Comparison of ENCODE assay signal across 8 mouse cellular contexts in genomic region chr13:37467795-37468194, GRCm38 (mm10).
DNase-seq lines count a peak whose midpoint lies in the region; ATAC-seq and TF ChIP-seq lines count a peak whose summit lies in the region.

No protein-coding gene starts in this region.

- H3K4me1 ChIP-seq in intestine, embryonic 14.5 days (replicated peaks; ENCODE audit: control insufficient read depth, insufficient read depth, low read length), result peaks cover 13% of the 10 kb centered on the region
- H3K4me1 ChIP-seq in limb, embryonic 11.5 days (ENCODE audit: control insufficient read depth, insufficient read depth, low read length), result 0 out of 2 replicates have a peak, but pooled peaks cover 2% of the 10 kb centered on the region

- H3K9ac ChIP-seq in intestine, embryonic 14.5 days (ENCODE audit: low read length), result no peak overlapping the region
- no peak overlapping the region for H3K9ac ChIP-seq in limb, embryonic 11.5 days (ENCODE audit: low read length)

- H3K36me3 ChIP-seq in intestine, embryonic 14.5 days (ENCODE audit: control insufficient read depth, insufficient read depth, low read length), result no peaks in the 10 kb centered on the region
- H3K36me3 ChIP-seq in limb, embryonic 11.5 days (ENCODE audit: control insufficient read depth, insufficient read depth, low read length), result no peaks in the 10 kb centered on the region

- TF ChIP-seq CTCF in left cerebral cortex, adult 2 months (IDR thresholded peaks at IDR 0.05), result peak; percentile 66

- peak; percentile 63 to 64 for DNase-seq in left cerebral cortex, adult 2 months (ENCODE audit: extremely low spot score in 1 of 2, low spot score in 2 of 2)
- no peak for DNase-seq in left cerebral cortex, adult 11 months (ENCODE audit: low spot score)
- peak; percentile 87 to 90 for DNase-seq in cerebellum, postnatal 10 days
- peak; percentile 63 for DNase-seq in gastrocnemius, postnatal 14 days
- no peak for DNase-seq in intestine, embryonic 14.5 days (ENCODE audit: low spot score)
- DNase-seq in limb, embryonic 11.5 days (ENCODE audit: low spot score), result peak; percentile 79
- peak; percentile 45 for DNase-seq in neural tube, embryonic 10.5 days (ENCODE audit: extremely low spot score, low spot score)
- DNase-seq in thymus, postnatal 14 days, result peak; percentile 80

- ATAC-seq in intestine, embryonic 14.5 days (replicated peaks; ENCODE audit: low FRiP score, low TSS enrichment, low read depth), result no peak
- ATAC-seq in limb, embryonic 11.5 days (ENCODE audit: insufficient number of reproducible peaks, low FRiP score, low TSS enrichment, low read depth), result no peak

- WGBS in intestine, embryonic 14.5 days, result 12% methylated on average over 8 of the region's 8 CpGs
- WGBS in limb, embryonic 11.5 days, result 11% methylated on average over 8 of the region's 8 CpGs

- H3K9me3 ChIP-seq in intestine, embryonic 14.5 days (ENCODE audit: control insufficient read depth, low read length), result no peaks in the 10 kb centered on the region
- no peaks in the 10 kb centered on the region for H3K9me3 ChIP-seq in limb, embryonic 11.5 days (ENCODE audit: control insufficient read depth, low read length)

- H3K27me3 ChIP-seq in intestine, embryonic 14.5 days (replicated peaks; ENCODE audit: control insufficient read depth, insufficient read depth, low read length), result no peaks in the 10 kb centered on the region
- no peaks in the 10 kb centered on the region for H3K27me3 ChIP-seq in limb, embryonic 11.5 days (ENCODE audit: control insufficient read depth, insufficient read depth, low read length)

- 0 out of 2 replicates have a peak overlapping the region, but pooled peaks have one; percentile 16 for H3K4me2 ChIP-seq in intestine, embryonic 14.5 days (ENCODE audit: low read length)
- no peak overlapping the region for H3K4me2 ChIP-seq in limb, embryonic 11.5 days (ENCODE audit: low read depth, severe bottlenecking)

- no peak overlapping the region for H3K4me3 ChIP-seq in left cerebral cortex, adult 2 months
- H3K4me3 ChIP-seq in intestine, embryonic 14.5 days (ENCODE audit: low read depth, low read length), result no peak overlapping the region
- H3K4me3 ChIP-seq in limb, embryonic 11.5 days (ENCODE audit: low read depth, low read length), result no peak overlapping the region

- peak overlapping the region; percentile 78 for H3K27ac ChIP-seq in left cerebral cortex, adult 2 months
- H3K27ac ChIP-seq in intestine, embryonic 14.5 days (ENCODE audit: low read depth), result peak overlapping the region; percentile 34
- H3K27ac ChIP-seq in limb, embryonic 11.5 days (replicated peaks; ENCODE audit: low read depth, low read length), result no peak overlapping the region

- intact Hi-C loops in left cerebral cortex, adult 2 months (cut with DNase I), result loop anchor here (5.0 kb wide), 1 partner anchor 360 kb away; no protein-coding TSS in a partner anchor
- intact Hi-C loops in gastrocnemius, postnatal 14 days (cut with DNase I; ENCODE audit: low total_unique reads), result no loop called here

Comparison
In these comparisons a context has a peak if more than half of its experiments do, and no peak if none do; other contexts are left out.
1. DNase-seq: peak in left cerebral cortex, adult 2 months (2 of 2), cerebellum, postnatal 10 days (2 of 2), gastrocnemius, postnatal 14 days (single experiment), limb, embryonic 11.5 days (single experiment), neural tube, embryonic 10.5 days (single experiment) and thymus, postnatal 14 days (single experiment); none in left cerebral cortex, adult 11 months (single experiment) and intestine, embryonic 14.5 days (single experiment).